Mouse (Mus musculus): ENCODE results near the gene Hist1h4i. TPM values are rescaled to one million over a fixed set of nuclear protein-coding genes. Genes with fewer than 3 reads are reported as not detected.
A peak's percentile ranks its signal among the peaks of the same experiment; 100 is the strongest.
"Not testable (repeated sequence)": the region's sequence is repeated elsewhere in the genome, so short reads cannot be mapped to it uniquely, and the experiment has no call there.

Gene Hist1h4i
- polyA plus RNA-seq, 1 experiment from 2014 or later: 30.2 TPM

DNA sequence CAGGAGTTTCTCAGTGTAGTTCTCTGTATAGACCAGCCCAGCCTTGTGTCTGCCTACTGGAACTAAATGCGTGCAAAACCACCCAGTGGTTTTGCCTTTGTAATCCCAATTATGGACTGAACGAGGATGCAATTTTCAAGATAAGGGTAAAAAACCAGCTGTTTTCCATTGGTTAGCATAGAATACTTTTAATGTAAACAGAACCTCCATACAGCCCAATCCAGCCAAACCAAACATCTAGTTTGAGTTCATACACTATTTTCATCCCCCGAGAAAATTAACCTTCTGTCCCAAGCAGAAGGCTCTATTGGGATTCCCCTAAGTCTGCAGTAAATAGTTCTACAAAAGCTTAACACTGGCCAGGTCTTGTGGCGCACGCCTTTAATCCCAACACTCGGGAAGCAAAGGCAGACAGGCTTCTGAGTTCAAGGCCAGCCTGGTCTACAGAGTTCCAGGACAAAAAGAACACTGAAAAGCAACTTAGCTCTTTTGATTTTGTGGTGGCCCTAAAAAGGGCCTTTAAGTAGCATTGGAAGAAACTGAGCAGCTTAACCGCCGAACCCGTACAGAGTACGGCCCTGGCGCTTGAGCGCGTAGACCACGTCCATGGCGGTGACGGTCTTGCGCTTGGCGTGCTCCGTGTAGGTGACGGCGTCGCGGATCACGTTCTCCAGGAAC lies 559 bp downstream of the Hist1h4i start:
- no peaks in the 10 kb centered on the region for H3K9me3 ChIP-seq (ENCODE audit: control insufficient read depth, low read length)
- WGBS: 1% methylated on average over 16 of the region's 24 CpGs
- ATAC-seq (ENCODE audit: insufficient number of reproducible peaks, low FRiP score, low TSS enrichment, low read depth): peak; percentile 3; the same call in 1 of the 2 replicates
- peak; percentile 77 for DNase-seq (ENCODE audit: low spot score)
- peaks cover 10% of the 10 kb centered on the region for H3K4me1 ChIP-seq (ENCODE audit: control insufficient read depth, insufficient read depth, low read length)
- peak overlapping the region; percentile 88 for H3K27ac ChIP-seq (replicated peaks; ENCODE audit: low read depth, low read length)
- H3K4me3 ChIP-seq (ENCODE audit: low read depth, low read length): peak overlapping the region; percentile 33
- H3K27me3 ChIP-seq (ENCODE audit: control insufficient read depth, insufficient read depth, low read length): no peaks in the 10 kb centered on the region
- no peaks in the 10 kb centered on the region for H3K36me3 ChIP-seq (ENCODE audit: control insufficient read depth, insufficient read depth, low read length)
- peak overlapping the region; percentile 65 for H3K9ac ChIP-seq (ENCODE audit: low read length)
- H3K4me2 ChIP-seq (ENCODE audit: low read depth, severe bottlenecking): peak overlapping the region; percentile 69

DNA sequence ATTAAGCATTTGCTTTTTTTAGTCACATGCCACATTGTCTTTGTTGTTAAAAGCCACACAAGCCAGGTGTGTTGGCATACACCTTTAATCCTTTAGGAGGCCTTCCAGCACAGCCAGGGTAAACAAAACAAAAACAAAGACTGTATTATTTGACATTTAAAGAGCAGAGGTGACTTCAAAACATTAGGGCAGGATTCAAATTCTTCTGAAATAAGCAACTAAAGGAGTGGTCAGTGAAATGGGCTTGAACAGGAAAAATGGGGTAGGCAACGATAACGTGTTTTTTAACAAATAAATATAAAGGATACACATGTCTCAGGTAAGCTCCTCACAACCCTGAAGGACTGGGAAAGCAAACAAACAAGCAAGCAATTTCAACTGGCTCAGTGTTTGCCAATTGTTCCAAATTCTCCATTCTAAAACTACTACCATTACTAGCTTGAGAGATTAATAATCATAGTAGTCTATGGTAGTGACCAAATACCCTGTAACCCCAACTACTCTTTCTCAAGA lies 1.2 kb downstream of the Hist1h4i start:
- H3K9me3 ChIP-seq (ENCODE audit: control insufficient read depth, low read length): no peaks in the 10 kb centered on the region
- H3K4me1 ChIP-seq (ENCODE audit: control insufficient read depth, insufficient read depth, low read length): peaks cover 10% of the 10 kb centered on the region
- H3K9ac ChIP-seq (ENCODE audit: low read length): peak overlapping the region; percentile 65
- DNase-seq (ENCODE audit: low spot score): no peak
- no peaks in the 10 kb centered on the region for H3K36me3 ChIP-seq (ENCODE audit: control insufficient read depth, insufficient read depth, low read length)
- no peak for ATAC-seq (ENCODE audit: insufficient number of reproducible peaks, low FRiP score, low TSS enrichment, low read depth)
- H3K27me3 ChIP-seq (ENCODE audit: control insufficient read depth, insufficient read depth, low read length): no peaks in the 10 kb centered on the region
- 5% methylated on average over 2 of the region's 2 CpGs for WGBS
- H3K4me2 ChIP-seq (ENCODE audit: low read depth, severe bottlenecking): peak overlapping the region; percentile 69
- H3K4me3 ChIP-seq (ENCODE audit: low read depth, low read length): peak overlapping the region; percentile 33
- peak overlapping the region; percentile 88 for H3K27ac ChIP-seq (replicated peaks; ENCODE audit: low read depth, low read length)

DNA sequence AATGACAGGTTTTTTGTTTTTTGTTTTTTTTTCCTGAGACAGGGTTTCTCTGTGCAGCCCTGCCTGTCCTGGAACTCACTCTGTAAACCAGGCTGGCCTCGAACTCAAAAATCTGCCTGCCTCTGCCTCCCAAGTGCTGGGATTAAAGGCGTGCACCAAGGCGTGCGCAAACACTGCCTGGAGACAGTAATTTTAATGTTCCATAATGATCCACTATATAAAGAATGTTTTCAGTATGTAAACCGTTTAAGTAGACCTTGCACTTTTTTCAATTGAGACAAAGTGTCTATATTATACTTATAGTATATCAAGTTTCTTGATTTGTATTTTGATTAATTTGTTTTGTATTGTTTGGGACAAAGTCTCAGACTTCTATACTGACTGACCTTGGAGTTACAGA lies 1.8 kb downstream of the Hist1h4i start:
- WGBS: 67% methylated on average over 5 of the region's 5 CpGs
- no peak overlapping the region for H3K9ac ChIP-seq (ENCODE audit: low read length)
- H3K27me3 ChIP-seq (ENCODE audit: control insufficient read depth, insufficient read depth, low read length): no peaks in the 10 kb centered on the region
- H3K36me3 ChIP-seq (ENCODE audit: control insufficient read depth, insufficient read depth, low read length): no peaks in the 10 kb centered on the region
- no peaks in the 10 kb centered on the region for H3K9me3 ChIP-seq (ENCODE audit: control insufficient read depth, low read length)
- no peak overlapping the region for H3K4me2 ChIP-seq (ENCODE audit: low read depth, severe bottlenecking)
- peak overlapping the region; percentile 88; the same call in 1 of the 2 replicates for H3K27ac ChIP-seq (replicated peaks; ENCODE audit: low read depth, low read length)
- H3K4me3 ChIP-seq (ENCODE audit: low read depth, low read length): no peak overlapping the region
- ATAC-seq (ENCODE audit: insufficient number of reproducible peaks, low FRiP score, low TSS enrichment, low read depth): no peak
- peaks cover 8% of the 10 kb centered on the region for H3K4me1 ChIP-seq (ENCODE audit: control insufficient read depth, insufficient read depth, low read length)
- no peak for DNase-seq (ENCODE audit: low spot score)

DNA sequence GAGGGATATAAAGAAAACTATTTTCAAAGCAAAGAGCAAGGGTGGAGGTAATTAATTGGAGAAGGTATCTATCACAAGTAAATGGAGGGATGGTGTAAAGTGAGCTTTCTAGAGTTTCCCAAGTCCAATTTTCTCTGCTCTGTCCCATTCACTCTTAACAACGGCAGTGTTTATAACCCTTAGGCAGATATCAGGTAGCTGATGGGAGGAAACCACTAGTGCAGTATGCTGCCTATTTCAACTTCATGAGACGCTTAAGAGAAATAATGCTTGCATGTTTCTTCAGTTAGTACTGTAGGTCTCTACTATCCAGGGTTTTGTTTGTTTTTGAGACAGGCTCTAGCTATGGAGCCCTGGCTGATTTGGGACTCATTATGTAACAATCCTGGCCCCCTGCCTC lies 3.7 kb downstream of the Hist1h4i start:
- Histone ChIP-seq H3K9ac (ENCODE audit: low read length) (no peak overlapping the region), H3K4me1 (ENCODE audit: control insufficient read depth, insufficient read depth, low read length) (peaks cover 7% of the 10 kb centered on the region), H3K36me3 (ENCODE audit: control insufficient read depth, insufficient read depth, low read length) (no peaks in the 10 kb centered on the region), H3K4me2 (ENCODE audit: low read depth, severe bottlenecking) (peak overlapping the region; percentile 20; the same call in 1 of the 2 replicates), H3K27me3 (ENCODE audit: control insufficient read depth, insufficient read depth, low read length) (no peaks in the 10 kb centered on the region), H3K27ac (replicated peaks; ENCODE audit: low read depth, low read length) (peak overlapping the region; percentile 56; the same call in 1 of the 2 replicates), H3K9me3 (ENCODE audit: control insufficient read depth, low read length) (no peaks in the 10 kb centered on the region), H3K4me3 (ENCODE audit: low read depth, low read length) (no peak overlapping the region)
- 67% methylated on average over 2 of the region's 2 CpGs for WGBS
- ATAC-seq (ENCODE audit: insufficient number of reproducible peaks, low FRiP score, low TSS enrichment, low read depth): no peak
- DNase-seq (ENCODE audit: low spot score): no peak

DNA sequence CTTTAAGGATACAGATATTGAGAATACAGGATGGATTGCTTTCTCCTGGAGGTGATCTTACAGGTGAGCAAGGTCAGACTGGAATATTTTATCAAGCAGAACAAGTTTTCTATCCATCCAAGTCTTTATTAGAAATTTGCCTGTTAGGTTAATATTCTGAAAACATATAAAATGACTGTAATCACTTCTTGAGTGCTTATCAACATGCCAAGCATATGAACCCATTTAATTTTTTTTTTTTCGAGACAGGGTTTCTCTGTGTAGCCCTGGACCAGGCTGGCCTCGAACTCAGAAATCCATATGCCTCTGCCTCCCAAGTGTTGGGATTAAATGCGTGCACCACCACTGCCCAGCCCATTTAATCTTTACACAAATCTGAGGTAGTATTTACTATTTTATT lies 4.2 kb downstream of the Hist1h4i start:
- Histone ChIP-seq H3K4me3 (ENCODE audit: low read depth, low read length) (peak overlapping the region; percentile 37; the same call in 1 of the 2 replicates), H3K4me1 (ENCODE audit: control insufficient read depth, insufficient read depth, low read length) (peaks cover 7% of the 10 kb centered on the region), H3K27me3 (ENCODE audit: control insufficient read depth, insufficient read depth, low read length) (no peaks in the 10 kb centered on the region), H3K27ac (replicated peaks; ENCODE audit: low read depth, low read length) (peak overlapping the region; percentile 96), H3K36me3 (ENCODE audit: control insufficient read depth, insufficient read depth, low read length) (no peaks in the 10 kb centered on the region), H3K9me3 (ENCODE audit: control insufficient read depth, low read length) (no peaks in the 10 kb centered on the region), H3K4me2 (ENCODE audit: low read depth, severe bottlenecking) (peak overlapping the region; percentile 62), H3K9ac (ENCODE audit: low read length) (peak overlapping the region; percentile 79)
- 65% methylated on average over 3 of the region's 3 CpGs for WGBS
- ATAC-seq (ENCODE audit: insufficient number of reproducible peaks, low FRiP score, low TSS enrichment, low read depth): no peak
- DNase-seq (ENCODE audit: low spot score): no peak

DNA sequence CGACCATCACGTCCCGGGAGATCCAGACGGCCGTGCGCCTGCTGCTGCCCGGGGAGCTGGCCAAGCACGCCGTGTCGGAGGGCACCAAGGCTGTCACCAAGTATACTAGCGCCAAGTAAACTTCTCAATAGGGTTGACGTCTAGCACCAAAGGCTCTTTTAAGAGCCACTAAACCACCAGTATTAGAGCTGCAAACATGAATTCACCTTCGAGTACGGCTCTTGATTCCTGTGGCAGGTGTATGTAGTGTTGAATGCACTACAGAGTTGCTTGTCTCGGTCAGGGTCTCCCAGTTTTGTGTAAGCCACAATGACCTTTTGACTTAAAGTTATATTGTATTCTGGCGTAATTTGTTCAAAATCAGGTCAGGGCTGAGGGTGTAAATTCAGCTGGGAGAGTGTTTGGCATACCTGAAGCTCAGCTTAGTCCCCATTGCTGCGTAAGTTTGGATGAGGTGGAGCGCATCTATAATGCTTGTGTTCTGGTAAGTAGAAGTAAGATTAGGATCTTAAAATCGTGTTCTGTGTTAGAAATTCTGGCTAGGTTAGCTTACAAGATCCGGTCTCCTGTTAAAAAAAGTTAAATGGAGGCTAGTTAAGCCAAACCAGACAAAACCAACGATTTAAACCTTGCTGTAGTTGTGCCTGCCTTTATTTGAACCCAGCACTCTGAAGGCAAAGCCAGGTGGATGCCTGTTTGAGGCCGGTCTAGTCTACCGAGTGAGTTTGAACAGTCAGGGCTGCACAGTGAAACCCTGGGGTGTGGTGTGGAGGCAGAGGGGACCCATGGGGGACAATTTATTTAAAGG lies 4.8 kb downstream of the Hist1h4i start:
- DNase-seq (ENCODE audit: low spot score): peak; percentile 76
- 5% methylated on average over 17 of the region's 23 CpGs for WGBS
- 0 out of 2 replicates have a peak, but pooled peaks have one; percentile 0 for ATAC-seq (ENCODE audit: insufficient number of reproducible peaks, low FRiP score, low TSS enrichment, low read depth)

DNA sequence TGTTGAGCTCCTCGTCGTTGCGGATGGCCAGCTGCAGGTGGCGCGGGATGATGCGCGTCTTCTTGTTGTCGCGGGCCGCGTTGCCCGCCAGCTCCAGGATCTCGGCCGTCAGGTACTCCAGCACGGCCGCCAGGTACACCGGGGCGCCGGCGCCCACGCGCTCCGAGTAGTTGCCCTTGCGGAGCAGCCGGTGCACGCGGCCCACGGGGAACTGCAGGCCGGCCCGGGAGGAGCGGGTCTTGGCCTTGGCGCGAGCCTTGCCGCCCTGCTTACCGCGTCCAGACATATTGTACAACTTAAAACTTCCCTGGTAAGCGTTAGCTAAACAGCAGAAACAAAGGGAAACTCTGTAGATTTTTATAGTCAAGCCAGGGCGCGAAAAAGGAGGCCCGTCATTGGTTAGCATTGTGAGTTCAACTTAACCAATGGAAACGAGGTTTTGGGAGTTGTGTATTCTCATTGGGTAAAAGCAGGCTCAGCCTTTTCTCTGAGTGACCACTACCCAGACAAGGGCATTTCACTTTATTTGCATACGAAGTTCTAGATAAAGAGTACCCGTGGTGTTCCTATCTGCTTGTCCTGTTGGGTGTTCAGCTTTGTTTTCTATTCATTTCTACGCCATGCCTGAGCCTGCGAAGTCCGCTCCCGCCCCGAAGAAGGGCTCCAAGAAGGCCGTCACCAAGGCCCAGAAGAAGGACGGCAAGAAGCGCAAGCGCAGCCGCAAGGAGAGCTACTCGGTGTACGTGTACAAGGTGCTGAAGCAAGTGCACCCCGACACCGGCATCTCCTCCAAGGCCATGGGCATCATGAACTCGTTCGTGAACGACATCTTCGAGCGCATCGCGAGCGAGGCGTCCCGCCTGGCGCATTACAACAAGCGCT lies 5.7 kb downstream of the Hist1h4i start, which contains the start of the genes Hist1h2ah and Hist1h2bk:
Hist1h2ah (minus strand) TSS at position 302 of the 882 bp plus-strand sequence.
Hist1h2bk (plus strand) TSS at position 604 of the 882 bp plus-strand sequence.
- peak within 1 kb of the TSS; percentile 90 for H3K9ac ChIP-seq (ENCODE audit: low read length)
- H3K36me3 ChIP-seq (ENCODE audit: control insufficient read depth, insufficient read depth, low read length); H3K27me3 ChIP-seq (ENCODE audit: control insufficient read depth, insufficient read depth, low read length); H3K4me1 ChIP-seq (ENCODE audit: control insufficient read depth, insufficient read depth, low read length); H3K9me3 ChIP-seq (ENCODE audit: control insufficient read depth, low read length): not testable (repeated sequence)
- 0% methylated on average over 23 of the region's 69 CpGs for WGBS
- DNase-seq (ENCODE audit: low spot score) (peak; percentile 89), ATAC-seq (ENCODE audit: insufficient number of reproducible peaks, low FRiP score, low TSS enrichment, low read depth) (peak; percentile 98)
- peak within 1 kb of the TSS; percentile 96 for H3K27ac ChIP-seq (replicated peaks; ENCODE audit: low read depth, low read length)
- H3K4me2 ChIP-seq (ENCODE audit: low read depth, severe bottlenecking): peak within 1 kb of the TSS; percentile 62
- peak within 1 kb of the TSS; percentile 37 for H3K4me3 ChIP-seq (ENCODE audit: low read depth, low read length)

More for the DNA sequence above, 4.8 kb downstream of the Hist1h4i start:
- H3K9ac ChIP-seq (ENCODE audit: low read length): peak overlapping the region; percentile 79
- H3K27ac ChIP-seq (replicated peaks; ENCODE audit: low read depth, low read length): peak overlapping the region; percentile 96
- H3K36me3 ChIP-seq (ENCODE audit: control insufficient read depth, insufficient read depth, low read length): no peaks in the 10 kb centered on the region
- H3K4me3 ChIP-seq (ENCODE audit: low read depth, low read length): peak overlapping the region; percentile 37
- H3K4me2 ChIP-seq (ENCODE audit: low read depth, severe bottlenecking): peak overlapping the region; percentile 62
- H3K27me3 ChIP-seq (ENCODE audit: control insufficient read depth, insufficient read depth, low read length): no peaks in the 10 kb centered on the region
- H3K9me3 ChIP-seq (ENCODE audit: control insufficient read depth, low read length): no peaks in the 10 kb centered on the region
- H3K4me1 ChIP-seq (ENCODE audit: control insufficient read depth, insufficient read depth, low read length): peaks cover 7% of the 10 kb centered on the region

Data from limb, embryonic 11.5 days (tissue).